Mouse (Mus musculus): ENCODE results near the gene Mfsd11. TPM values are rescaled to one million over a fixed set of nuclear protein-coding genes. Genes with fewer than 3 reads are reported as not detected.

Gene Mfsd11
- polyA plus RNA-seq, 2 experiments, result 5.6 to 7.4 TPM

- Histone ChIP-seq H3K9me3 (ENCODE audit: control insufficient read depth, low read length) (no peaks in the 10 kb centered on the region), H3K4me1 (replicated peaks; ENCODE audit: control insufficient read depth in 2 of 2, insufficient read depth in 2 of 2, low read length in 1 of 2) (no peaks in the 10 kb centered on the region), H3K4me2 (ENCODE audit: low read depth) (no peak overlapping the region), H3K9ac (replicated peaks) (no peak overlapping the region), H3K27ac (no peak overlapping the region), H3K36me3 (replicated peaks; ENCODE audit: control insufficient read depth, insufficient read depth, low read depth) (no peaks in the 10 kb centered on the region), H3K27me3 (ENCODE audit: control insufficient read depth, insufficient read depth, low read length) (peaks cover 24% of the 10 kb centered on the region), H3K4me3 (ENCODE audit: insufficient read depth in 1 of 2, low read depth in 2 of 2, low read length in 2 of 2) (no peak overlapping the region)
- WGBS (ENCODE audit: insufficient replicate concordance), result 49% methylated on average over 5 of the region's 5 CpGs
- DNase-seq (ENCODE audit: low read depth in 3 of 3, low spot score in 3 of 3) (no peak), ATAC-seq (ENCODE audit: insufficient read depth) (no peak)
- no peak for TF ChIP-seq CTCF (IDR thresholded peaks at IDR 0.05; ENCODE audit: low read depth)
Measured at GRCm38 (mm10) chr11:116914267-116914885, 62.1 kb downstream of the Mfsd11 start.

DNA sequence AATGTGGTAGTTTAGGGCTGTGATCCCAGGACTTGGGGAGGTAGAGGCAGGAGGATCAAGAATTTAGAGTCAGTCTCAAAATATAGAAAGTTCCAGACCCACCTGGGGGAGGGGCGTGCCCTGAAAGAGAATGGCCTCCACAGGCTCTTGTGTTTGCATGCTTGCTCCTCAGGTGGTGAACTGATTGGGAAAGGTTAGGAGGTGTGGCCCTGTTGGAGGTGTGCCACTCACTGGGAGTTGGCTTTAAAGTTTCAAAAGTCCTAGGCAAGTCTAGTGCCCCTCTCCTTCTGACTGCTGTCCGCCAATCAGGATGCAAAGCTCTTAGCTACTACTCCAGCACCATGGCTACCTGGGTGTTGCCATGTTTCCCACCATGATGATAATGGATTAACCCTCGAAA is 63.0 kb downstream of the Mfsd11 start:
- H3K36me3 ChIP-seq (replicated peaks; ENCODE audit: control insufficient read depth, insufficient read depth, low read depth), result no peaks in the 10 kb centered on the region
- DNase-seq (ENCODE audit: low read depth in 3 of 3, low spot score in 3 of 3) (no peak), ATAC-seq (ENCODE audit: insufficient read depth) (no peak)
- H3K4me3 ChIP-seq (ENCODE audit: insufficient read depth in 1 of 2, low read depth in 2 of 2, low read length in 2 of 2), result no peak overlapping the region
- H3K27ac ChIP-seq, result no peak overlapping the region
- TF ChIP-seq EP300 (IDR thresholded peaks at IDR 0.05; ENCODE audit: low read depth) (no peak), CTCF (IDR thresholded peaks at IDR 0.05; ENCODE audit: low read depth) (no peak)
- WGBS (ENCODE audit: insufficient replicate concordance), result 48% methylated on average over 3 of the region's 3 CpGs
- H3K27me3 ChIP-seq (ENCODE audit: control insufficient read depth, insufficient read depth, low read length), result peaks cover 33% of the 10 kb centered on the region
- no peaks in the 10 kb centered on the region for H3K4me1 ChIP-seq (replicated peaks; ENCODE audit: control insufficient read depth in 2 of 2, insufficient read depth in 2 of 2, low read length in 1 of 2)
- H3K9me3 ChIP-seq (ENCODE audit: control insufficient read depth, low read length), result no peaks in the 10 kb centered on the region
- H3K4me2 ChIP-seq (ENCODE audit: low read depth), result no peak overlapping the region
- no peak overlapping the region for H3K9ac ChIP-seq (replicated peaks)

DNA sequence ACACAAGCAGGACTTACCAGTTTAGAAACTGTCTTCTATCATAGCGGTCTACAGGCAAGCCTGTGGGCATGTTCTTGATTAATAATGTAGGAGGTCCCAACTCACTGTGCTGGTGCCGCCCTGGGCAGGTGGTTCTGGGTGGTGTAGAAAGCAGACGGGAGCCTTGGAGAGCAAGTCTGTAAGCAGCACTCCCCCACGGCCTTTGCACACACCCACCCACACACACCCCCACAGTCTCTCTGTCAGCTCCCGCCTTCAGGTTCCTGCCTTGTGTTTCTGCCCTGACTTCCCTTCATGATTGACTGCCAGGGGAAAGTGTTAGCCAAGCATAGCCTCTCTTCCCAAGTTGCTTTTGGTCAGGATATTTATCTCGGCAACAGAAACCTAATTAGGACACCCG is 65.1 kb downstream of the Mfsd11 start:
- Histone ChIP-seq H3K4me3 (ENCODE audit: insufficient read depth in 1 of 2, low read depth in 2 of 2, low read length in 2 of 2) (no peak overlapping the region), H3K9me3 (ENCODE audit: control insufficient read depth, low read length) (no peaks in the 10 kb centered on the region), H3K36me3 (replicated peaks; ENCODE audit: control insufficient read depth, insufficient read depth, low read depth) (no peaks in the 10 kb centered on the region), H3K27ac (no peak overlapping the region), H3K4me2 (ENCODE audit: low read depth) (no peak overlapping the region), H3K4me1 (replicated peaks; ENCODE audit: control insufficient read depth in 2 of 2, insufficient read depth in 2 of 2, low read length in 1 of 2) (no peaks in the 10 kb centered on the region), H3K9ac (replicated peaks) (no peak overlapping the region), H3K27me3 (ENCODE audit: control insufficient read depth, insufficient read depth, low read length) (peaks cover 43% of the 10 kb centered on the region)
- no peak for ATAC-seq (ENCODE audit: insufficient read depth)
- TF ChIP-seq CTCF (IDR thresholded peaks at IDR 0.05; ENCODE audit: low read depth), result no peak
- no peak for TF ChIP-seq EP300 (IDR thresholded peaks at IDR 0.05; ENCODE audit: low read depth)
- WGBS (ENCODE audit: insufficient replicate concordance), result 49% methylated on average over 7 of the region's 7 CpGs
- DNase-seq (ENCODE audit: low read depth in 3 of 3, low spot score in 3 of 3), result no peak

DNA sequence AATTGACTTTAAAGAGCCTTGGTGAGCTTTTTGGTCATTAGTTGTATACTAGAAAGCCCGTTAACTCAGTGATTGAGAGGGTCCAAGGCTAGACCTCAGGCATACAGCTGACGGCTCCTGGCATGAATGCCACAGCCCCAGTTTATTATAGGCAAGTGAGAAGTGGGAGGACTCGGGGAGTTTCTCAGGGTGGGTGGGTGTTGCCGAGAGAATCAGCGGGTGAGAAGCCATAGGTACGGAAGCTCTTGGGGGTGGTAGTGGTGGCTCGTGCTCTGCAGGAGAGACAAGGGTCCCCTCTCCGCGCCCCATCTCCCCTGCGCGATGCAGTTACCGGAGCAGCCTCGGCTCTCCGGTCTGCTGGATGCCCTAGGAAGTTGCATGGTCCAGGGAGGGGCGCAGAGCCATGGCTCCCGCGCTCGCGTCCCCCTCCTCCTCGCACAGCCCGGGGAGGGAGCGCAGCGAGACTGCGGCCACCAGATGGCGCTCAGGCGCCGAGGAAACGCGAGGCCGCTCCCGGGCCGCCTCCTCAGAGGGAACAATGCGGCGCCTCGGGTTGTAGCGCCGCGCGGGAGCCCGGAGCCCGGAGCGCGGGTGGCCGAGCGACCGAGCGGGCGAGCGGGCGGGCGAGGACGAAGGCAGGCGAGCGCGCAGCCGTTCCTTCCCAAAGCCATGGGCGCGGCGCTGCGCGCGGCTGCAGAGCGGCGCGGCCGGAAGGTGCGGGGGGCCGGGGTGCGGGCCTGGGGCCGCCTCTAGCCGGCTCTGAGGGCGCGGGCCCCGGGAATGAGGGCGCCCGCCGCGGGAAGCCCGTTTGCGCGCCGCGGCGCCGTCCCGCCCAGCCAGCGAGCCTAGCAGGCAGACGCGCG is 66.3 kb downstream of the Mfsd11 start, which contains the start of gene Mgat5b:
Gene Mgat5b (plus strand): TSS at position 541 of the 863 bp plus-strand sequence.
- peak within 1 kb of the TSS; percentile 48 for H3K4me2 ChIP-seq (ENCODE audit: low read depth)
- no peaks in the 10 kb centered on the region for H3K36me3 ChIP-seq (replicated peaks; ENCODE audit: control insufficient read depth, insufficient read depth, low read depth)
- no peak for TF ChIP-seq EP300 (IDR thresholded peaks at IDR 0.05; ENCODE audit: low read depth)
- peak; percentile 82 for TF ChIP-seq CTCF (IDR thresholded peaks at IDR 0.05; ENCODE audit: low read depth)
- peak within 1 kb of the TSS in 1 of 2 experiments; percentile 33; a peak in 2 of 4 replicates for H3K4me3 ChIP-seq (ENCODE audit: insufficient read depth in 1 of 2, low read depth in 2 of 2, low read length in 2 of 2)
- peaks cover 43% of the 10 kb centered on the region for H3K27me3 ChIP-seq (ENCODE audit: control insufficient read depth, insufficient read depth, low read length)
- no peaks in the 10 kb centered on the region for H3K4me1 ChIP-seq (replicated peaks; ENCODE audit: control insufficient read depth in 2 of 2, insufficient read depth in 2 of 2, low read length in 1 of 2)
- 2% methylated on average over 80 of the region's 90 CpGs for WGBS (ENCODE audit: insufficient replicate concordance)
- no peaks in the 10 kb centered on the region for H3K9me3 ChIP-seq (ENCODE audit: control insufficient read depth, low read length)
- no peak within 1 kb of the TSS for H3K9ac ChIP-seq (replicated peaks)
- DNase-seq (ENCODE audit: low read depth in 3 of 3, low spot score in 3 of 3) (peak in 2 of 3 experiments; percentile 4 to 13), ATAC-seq (ENCODE audit: insufficient read depth) (0 out of 2 replicates have a peak, but pooled peaks have one; percentile 23)
- H3K27ac ChIP-seq, result no peak within 1 kb of the TSS

Data from liver, embryonic 14.5 days (tissue).